Mouse (Mus musculus) embryonic fibroblast, embryonic 13.5 days (primary cell): ENCODE data around the gene Cftr.

Experiments used
- CTCF ChIP-seq: IDR thresholded peaks from 2 replicates; pipeline ENCODE4 v1.5.1; 2011; ENCODE audit warnings: mild to moderate bottlenecking, control low read depth, low read length, moderate library complexity, borderline replicate concordance; ENCODE audit not compliant: insufficient read depth
- POLR2A ChIP-seq: IDR thresholded peaks from 2 replicates; pipeline ENCODE4 v1.6.1; 2011; ENCODE audit warnings: low read depth, mild to moderate bottlenecking, control low read depth, low read length, moderate library complexity

GRCm38 (mm10) chr6:18220691-18221090 is 50.2 kb downstream of the Cftr start:
- TF ChIP-seq POLR2A (no peak), CTCF (no peak)
